Mouse (Mus musculus) lung, embryonic 14.5 days (tissue): ENCODE data around the gene Mdfic. TPM values are rescaled to one million over a fixed set of nuclear protein-coding genes. Genes with fewer than 3 reads are reported as not detected.
"Not testable (repeated sequence)": the region's sequence is repeated elsewhere in the genome, so short reads cannot be mapped to it uniquely, and the experiment has no call there.

ENCODE experiments used
- ATAC-seq: fragments of 200-750 bp; cut with Nextera tagmentation; 2 replicates; pipeline ENCODE4 v1.8.0; 2017; ENCODE audit warnings: mild to moderate bottlenecking, moderate TSS enrichment, moderate library complexity; ENCODE audit not compliant: insufficient read depth
- DNase-seq: peaks from one replicate; pipeline ENCODE4 v3.0.0-alpha.2; 2015
- H3K27ac ChIP-seq: fragments of 300-500 bp; sonication (generic); 2 replicates; pipeline ENCODE4 v1.5.1; 2014; ENCODE audit warnings: low read depth, mild to moderate bottlenecking, moderate library complexity
- H3K27me3 ChIP-seq: fragments of 300-500 bp; sonication (generic); 2 replicates; pipeline ENCODE4 v1.6.1; 2014; ENCODE audit warnings: low read length, control low read depth; ENCODE audit not compliant: insufficient read depth
- H3K36me3 ChIP-seq: fragments of 300-500 bp; sonication (generic); 2 replicates; pipeline ENCODE4 v1.6.1; 2014; ENCODE audit warnings: control low read depth; ENCODE audit not compliant: insufficient read depth
- H3K4me1 ChIP-seq: fragments of 300-500 bp; sonication (generic); 2 replicates; pipeline ENCODE4 v1.6.1; 2014; ENCODE audit warnings: antibody characterized with exemption, control low read depth; ENCODE audit not compliant: insufficient read depth
- H3K4me2 ChIP-seq: fragments of 300-500 bp; sonication (generic); 2 replicates; pipeline ENCODE4 v1.6.1; 2014; ENCODE audit warnings: mild to moderate bottlenecking
- H3K4me3 ChIP-seq: fragments of 300-500 bp; sonication (generic); 2 replicates; pipeline ENCODE4 v1.5.1; 2014; ENCODE audit warnings: low read depth, low read length
- H3K9ac ChIP-seq: fragments of 300-500 bp; sonication (generic); 2 replicates; pipeline ENCODE4 v1.6.1; 2014
- H3K9me3 ChIP-seq: fragments of 300-500 bp; sonication (generic); 2 replicates; pipeline ENCODE4 v1.6.1; 2016; ENCODE audit warnings: low read depth, low read length, control low read depth
- CTCF ChIP-seq: IDR thresholded peaks from 2 replicates; pipeline ENCODE4 v1.5.1; 2016; ENCODE audit warnings: antibody characterized with exemption, low read depth
- WGBS: fragments of 180-500 bp; shearing (Covaris S2); extraction: QIAGEN DNeasy Blood & Tissue Kit; methylation state at CpG from one replicate; pipeline ENCODE4 v1.1.7; 2014; 5-methylcytosine and 5-hydroxymethylcytosine counted together
- polyA plus RNA-seq: library from polyadenylated mRNA; unstranded; fragments of >200 nt; fragmentation: Nextera tagmentation; extraction: Ambion mirVana; gene quantifications from 2 replicates; pipeline ENCODE4 v1.2.1, GENCODE M21; 2014

The Mdfic gene
- 11.7 and 12.4 TPM in 2 replicates for polyA plus RNA-seq

DNA sequence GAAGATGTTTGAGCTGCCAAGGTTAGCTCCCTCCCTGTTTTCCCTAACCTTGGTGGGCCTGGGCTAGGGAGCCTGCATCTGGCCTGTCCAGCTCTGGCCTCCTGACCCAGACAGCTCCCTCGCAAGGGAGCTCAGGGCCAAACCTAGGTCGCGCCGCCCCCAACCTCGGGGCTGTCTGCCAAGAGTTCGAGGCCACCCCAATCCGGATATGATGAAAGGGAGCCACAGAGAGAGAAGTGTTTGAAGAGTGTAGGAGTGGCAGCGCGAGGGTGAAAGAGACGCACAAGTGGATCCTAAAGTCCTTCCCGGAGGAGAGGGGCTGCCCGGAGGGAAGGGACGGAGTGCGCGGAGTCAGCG lies at the start of gene Mdfic:
Mdfic (plus strand) TSS at position 201 of the 357 bp plus-strand sequence.
- H3K9me3 ChIP-seq = no peaks in the 10 kb centered on the region
- peak within 1 kb of the TSS; percentile 77 for H3K4me3 ChIP-seq
- no peaks in the 10 kb centered on the region for H3K27me3 ChIP-seq
- peak within 1 kb of the TSS; percentile 91 for H3K9ac ChIP-seq
- no peaks in the 10 kb centered on the region for H3K4me1 ChIP-seq
- TF ChIP-seq CTCF = no peak
- ATAC-seq (peak; percentile 76), DNase-seq (peak; percentile 77)
- peak within 1 kb of the TSS; percentile 78 for H3K4me2 ChIP-seq
- WGBS = 1% methylated on average over 16 of the region's 16 CpGs
- no peaks in the 10 kb centered on the region for H3K36me3 ChIP-seq
- H3K27ac ChIP-seq = peak within 1 kb of the TSS; percentile 91

DNA sequence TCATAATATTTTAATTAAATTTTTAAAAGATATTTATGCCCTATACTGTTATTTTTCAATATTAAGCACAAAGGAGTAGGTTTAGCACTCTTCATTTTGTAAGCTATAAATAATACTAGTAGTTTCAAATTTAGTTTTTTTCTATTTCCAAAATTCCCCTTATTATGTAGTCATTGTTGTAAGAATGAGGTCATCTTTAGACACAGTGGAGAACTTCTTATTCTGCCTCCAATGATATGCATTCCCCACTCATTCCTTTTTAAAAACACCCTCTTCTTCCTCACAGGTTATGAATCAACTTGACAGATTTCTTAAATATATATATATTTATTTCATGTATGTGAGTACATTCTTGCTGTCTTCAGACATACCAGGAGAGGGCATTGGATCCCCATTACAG lies 49.1 kb upstream of the Mdfic start:
- DNase-seq (no peak), ATAC-seq (no peak)
- Histone ChIP-seq H3K36me3 (no peaks in the 10 kb centered on the region), H3K9ac (no peak overlapping the region), H3K4me2 (no peak overlapping the region), H3K9me3 (no peaks in the 10 kb centered on the region), H3K27ac (no peak overlapping the region), H3K27me3 (no peaks in the 10 kb centered on the region), H3K4me3 (no peak overlapping the region), H3K4me1 (no peaks in the 10 kb centered on the region)
- no peak for TF ChIP-seq CTCF

DNA sequence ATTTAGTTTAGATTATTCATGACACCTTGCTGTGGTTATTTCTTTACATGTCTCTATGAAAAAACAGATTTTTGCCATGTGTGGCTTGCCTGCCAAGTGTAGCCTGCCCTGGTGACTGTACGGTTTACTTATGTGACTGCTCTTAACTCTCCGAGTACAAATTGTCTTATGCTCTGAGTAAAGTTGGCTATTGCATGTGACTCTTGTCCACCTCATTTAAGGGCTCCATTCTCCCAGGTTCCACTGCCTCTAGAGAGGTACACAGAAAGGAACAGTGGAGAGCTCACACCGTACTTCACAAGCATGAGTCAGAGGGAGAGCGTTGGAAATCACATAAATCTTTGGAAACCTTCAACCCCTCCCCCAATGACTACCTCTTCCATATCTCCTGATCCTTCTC lies 10.4 kb upstream of the Mdfic start:
- Histone ChIP-seq H3K27me3 (no peaks in the 10 kb centered on the region), H3K36me3 (no peaks in the 10 kb centered on the region), H3K4me3 (no peak overlapping the region), H3K4me2 (no peak overlapping the region), H3K9ac (no peak overlapping the region), H3K9me3 (no peaks in the 10 kb centered on the region), H3K27ac (no peak overlapping the region), H3K4me1 (no peaks in the 10 kb centered on the region)
- TF ChIP-seq CTCF = no peak
- 80% methylated on average over 4 of the region's 4 CpGs for WGBS
- DNase-seq (no peak), ATAC-seq (no peak)

DNA sequence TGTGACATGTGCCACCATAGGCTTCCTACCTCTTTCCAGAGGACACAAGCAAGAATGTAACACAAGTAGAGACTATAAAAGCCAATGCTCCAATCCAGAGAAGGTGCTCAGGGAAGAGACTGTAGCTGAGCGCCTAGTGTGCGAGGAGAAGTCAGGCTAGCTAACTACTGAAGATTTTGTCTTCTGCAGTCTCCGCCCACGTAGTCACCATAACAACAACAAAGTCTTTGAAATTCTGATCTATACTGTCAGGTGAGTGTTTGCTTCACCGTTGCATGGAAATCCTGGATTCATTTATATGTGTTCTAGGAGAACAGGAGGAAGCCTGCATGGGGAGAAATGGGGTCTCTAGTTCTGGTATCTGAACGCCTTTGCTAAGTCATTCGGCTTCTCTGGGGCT lies 9.8 kb upstream of the Mdfic start:
- TF ChIP-seq CTCF = no peak
- Histone ChIP-seq H3K9me3 (no peaks in the 10 kb centered on the region), H3K4me3 (no peak overlapping the region), H3K4me2 (no peak overlapping the region), H3K36me3 (no peaks in the 10 kb centered on the region), H3K27me3 (no peaks in the 10 kb centered on the region), H3K4me1 (no peaks in the 10 kb centered on the region), H3K9ac (no peak overlapping the region), H3K27ac (no peak overlapping the region)
- DNase-seq = no peak
- no peak for ATAC-seq
- WGBS = 85% methylated on average over 7 of the region's 7 CpGs

DNA sequence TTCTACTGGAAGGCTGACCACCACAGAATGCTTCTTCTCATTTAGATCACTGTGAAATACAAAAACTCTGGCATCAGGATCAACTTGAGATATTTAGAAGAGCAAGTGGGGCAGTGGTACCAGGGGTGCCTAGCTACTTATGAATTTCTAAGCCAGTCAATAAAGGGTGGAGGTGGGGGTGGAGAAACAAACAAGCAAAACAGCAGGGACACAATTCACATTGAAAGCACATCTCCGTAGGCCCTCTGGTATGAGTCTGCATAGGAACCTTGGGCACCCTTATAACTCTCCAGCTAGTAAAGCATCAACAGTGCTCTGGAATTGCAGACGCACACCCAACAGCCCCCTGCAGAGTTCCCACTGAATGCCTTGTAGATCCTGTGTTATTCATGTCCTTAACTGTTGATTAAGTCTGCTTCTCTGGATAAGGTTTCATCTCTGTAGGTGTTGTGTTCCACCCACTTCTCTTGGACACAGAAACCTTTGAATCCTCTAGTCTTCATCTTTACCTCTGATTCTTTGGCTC lies 7.5 kb upstream of the Mdfic start:
- H3K27ac ChIP-seq = no peak overlapping the region
- DNase-seq (no peak), ATAC-seq (no peak)
- H3K36me3 ChIP-seq = no peaks in the 10 kb centered on the region
- H3K27me3 ChIP-seq = no peaks in the 10 kb centered on the region
- H3K9me3 ChIP-seq = no peaks in the 10 kb centered on the region
- TF ChIP-seq CTCF = no peak
- 61% methylated on average over 2 of the region's 2 CpGs for WGBS
- H3K4me3 ChIP-seq = no peak overlapping the region
- H3K4me1 ChIP-seq = no peaks in the 10 kb centered on the region
- no peak overlapping the region for H3K9ac ChIP-seq
- H3K4me2 ChIP-seq = no peak overlapping the region

DNA sequence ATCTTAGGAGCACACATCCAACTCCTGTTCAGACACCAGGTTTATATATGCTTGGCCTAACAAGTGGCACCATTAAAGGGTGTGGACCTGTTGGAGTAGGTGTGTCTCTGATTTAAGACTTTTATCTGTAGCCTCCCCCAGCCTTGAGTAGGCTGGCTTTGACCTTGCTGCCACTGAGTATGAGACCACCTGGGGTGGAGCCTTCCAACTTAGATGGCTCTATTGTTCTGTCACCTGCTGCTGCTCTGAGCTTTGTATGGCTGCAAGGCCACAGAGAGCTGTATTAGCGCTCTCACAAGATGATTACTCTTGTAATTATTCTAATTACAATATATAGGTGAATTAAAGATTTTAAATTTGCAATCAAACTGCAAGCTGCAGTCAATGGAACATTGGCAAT lies 6.4 kb upstream of the Mdfic start:
- H3K27ac ChIP-seq, DNase-seq, H3K4me1 ChIP-seq, H3K27me3 ChIP-seq, ATAC-seq, H3K36me3 ChIP-seq, H3K4me3 ChIP-seq, H3K9me3 ChIP-seq, H3K9ac ChIP-seq, H3K4me2 ChIP-seq: not testable (repeated sequence)
- WGBS = 79% methylated on average over 1 of the region's 1 CpGs

DNA sequence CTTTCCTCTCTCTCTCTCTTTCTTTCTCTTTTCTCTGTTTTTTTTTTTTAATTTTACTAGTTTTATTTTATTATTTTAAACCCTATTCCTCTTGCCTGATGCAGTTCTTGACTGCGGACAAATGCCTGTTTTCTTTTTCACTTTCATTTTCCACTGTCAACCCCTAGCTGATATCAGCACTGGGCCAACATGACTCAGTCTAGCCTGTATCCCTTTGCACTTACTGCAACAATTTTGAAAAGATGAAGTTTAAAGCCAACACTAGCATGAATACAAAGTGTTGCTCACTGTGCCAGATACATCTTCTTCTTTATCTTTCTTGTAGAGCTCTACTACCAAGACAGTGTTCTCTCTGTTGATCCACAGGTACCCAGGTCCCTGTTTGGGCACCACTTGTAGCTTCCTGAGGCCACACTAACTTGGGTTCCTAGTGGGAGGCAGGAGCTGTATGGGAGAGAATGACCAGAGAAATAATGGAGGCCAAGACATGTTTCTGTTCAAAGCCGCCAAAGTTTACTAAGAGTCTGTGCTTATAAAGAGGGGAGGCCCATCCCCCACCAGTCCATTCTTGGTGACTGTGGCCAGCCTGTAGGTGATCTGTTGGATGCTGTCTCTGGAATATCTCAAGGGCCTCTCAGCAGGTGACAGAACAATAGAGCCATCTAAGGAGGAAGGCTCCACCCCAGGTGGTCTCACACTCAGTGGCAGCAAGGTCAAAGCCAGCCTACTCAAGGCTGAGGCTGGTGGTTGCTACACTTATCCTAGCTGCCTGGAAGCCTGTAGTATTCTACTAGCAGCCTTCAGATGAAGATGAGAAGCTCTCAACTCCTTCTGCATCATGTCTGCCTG lies 5.2 kb upstream of the Mdfic start:
- no peaks in the 10 kb centered on the region for H3K36me3 ChIP-seq
- 83% methylated on average over 2 of the region's 2 CpGs for WGBS
- ATAC-seq = no peak
- H3K4me3 ChIP-seq = no peak overlapping the region
- no peaks in the 10 kb centered on the region for H3K27me3 ChIP-seq
- H3K9me3 ChIP-seq = no peaks in the 10 kb centered on the region
- H3K27ac ChIP-seq = no peak overlapping the region
- TF ChIP-seq CTCF = no peak
- DNase-seq = no peak
- no peaks in the 10 kb centered on the region for H3K4me1 ChIP-seq
- no peak overlapping the region for H3K4me2 ChIP-seq
- no peak overlapping the region for H3K9ac ChIP-seq
